Mouse (Mus musculus) activated CD4-positive, CD25-positive, alpha-beta regulatory T cell, adult 4 months (primary cell): ENCODE results near the gene Srrm4. TPM values are rescaled to one million over a fixed set of nuclear protein-coding genes. Genes with fewer than 3 reads are reported as not detected.

ENCODE experiments used
- ATAC-seq: one replicate; pipeline ENCODE4 v1.8.0; 2017
- polyA plus RNA-seq, 2 experiments: library from polyadenylated mRNA; unstranded; fragments of 100-300 nt; shearing (Covaris generic); gene quantifications; one replicate each; pipeline ENCODE4 v1.2.1; 2017

Srrm4 gene
- polyA plus RNA-seq: not detected

- no peak for ATAC-seq
Measured at GRCm38 (mm10) chr5:116591346-116592048, at the start of gene Srrm4. Gene Srrm4, minus strand, starts transcription at chr5:116591817.

- ATAC-seq: no peak
Measured at GRCm38 (mm10) chr5:116592801-116593430, 1.3 kb upstream of the Srrm4 start.

- ATAC-seq: no peak
Measured at GRCm38 (mm10) chr5:116592049-116592800, 608 bp upstream of the Srrm4 start.

- ATAC-seq: no peak
Measured at GRCm38 (mm10) chr5:116590698-116591097, 919 bp downstream of the Srrm4 start.

- no peak for ATAC-seq
Measured at GRCm38 (mm10) chr5:116589631-116590030, 2.0 kb downstream of the Srrm4 start.

GRCm38 (mm10) chr5:116588836-116589235, 2.8 kb downstream of the Srrm4 start:
- ATAC-seq: no peak

GRCm38 (mm10) chr5:116579533-116579932, 12.1 kb downstream of the Srrm4 start:
- ATAC-seq: no peak

GRCm38 (mm10) chr5:116577082-116577481, 14.5 kb downstream of the Srrm4 start:
- ATAC-seq: no peak

GRCm38 (mm10) chr5:116573307-116573706, 18.3 kb downstream of the Srrm4 start:
- no peak for ATAC-seq

- ATAC-seq: no peak
Measured at GRCm38 (mm10) chr5:116571936-116572335, 19.7 kb downstream of the Srrm4 start.

- ATAC-seq: no peak
Measured at GRCm38 (mm10) chr5:116571232-116571861, 20.3 kb downstream of the Srrm4 start.

GRCm38 (mm10) chr5:116570566-116570965, 21.1 kb downstream of the Srrm4 start:
- no peak for ATAC-seq

- no peak for ATAC-seq
Measured at GRCm38 (mm10) chr5:116569629-116570028, 22.0 kb downstream of the Srrm4 start.

- no peak for ATAC-seq
Measured at GRCm38 (mm10) chr5:116568050-116568449, 23.6 kb downstream of the Srrm4 start.

GRCm38 (mm10) chr5:116567298-116567697, 24.3 kb downstream of the Srrm4 start:
- ATAC-seq: no peak

- no peak for ATAC-seq
Measured at GRCm38 (mm10) chr5:116566385-116567045, 25.1 kb downstream of the Srrm4 start.

GRCm38 (mm10) chr5:116565573-116565972, 26.0 kb downstream of the Srrm4 start:
- no peak for ATAC-seq

- ATAC-seq: no peak
Measured at GRCm38 (mm10) chr5:116564391-116564790, 27.2 kb downstream of the Srrm4 start.

GRCm38 (mm10) chr5:116563713-116564112, 27.9 kb downstream of the Srrm4 start:
- ATAC-seq: no peak

GRCm38 (mm10) chr5:116559091-116559490, 32.5 kb downstream of the Srrm4 start:
- no peak for ATAC-seq

- ATAC-seq: no peak
Measured at GRCm38 (mm10) chr5:116556614-116557013, 35.0 kb downstream of the Srrm4 start.

- no peak for ATAC-seq
Measured at GRCm38 (mm10) chr5:116553868-116554267, 37.7 kb downstream of the Srrm4 start.

- no peak for ATAC-seq
Measured at GRCm38 (mm10) chr5:116553106-116553505, 38.5 kb downstream of the Srrm4 start.
